Mouse (Mus musculus) limb, embryonic 14.5 days (tissue): ENCODE data around the gene Tmeff2. TPM values are rescaled to one million over a fixed set of nuclear protein-coding genes. Genes with fewer than 3 reads are reported as not detected.
A peak's percentile ranks its signal among the peaks of the same experiment; 100 is the strongest.

Source experiments
- ATAC-seq: fragments of 200-750 bp; cut with Nextera tagmentation; 2 replicates; pipeline ENCODE4 v1.8.0; 2017; ENCODE audit warnings: low read depth, moderate number of reproducible peaks, moderate TSS enrichment; ENCODE audit not compliant: low FRiP score
- DNase-seq: peaks from one replicate; pipeline ENCODE4 v3.0.0-alpha.2; 2015; ENCODE audit warnings: low spot score
- H3K27ac ChIP-seq: fragments of 300-500 bp; sonication (generic); replicated peaks from 2 replicates; pipeline ENCODE4 v1.5.1; 2014; ENCODE audit warnings: low read depth, mild to moderate bottlenecking, low read length, moderate library complexity, mixed read lengths
- H3K27me3 ChIP-seq: fragments of 300-500 bp; sonication (generic); 2 replicates; pipeline ENCODE4 v1.6.1; 2014; ENCODE audit warnings: low read length, mixed read lengths; ENCODE audit not compliant: control insufficient read depth, insufficient read depth
- H3K36me3 ChIP-seq: fragments of 300-500 bp; sonication (generic); 2 replicates; pipeline ENCODE4 v1.6.1; 2014; ENCODE audit warnings: mild to moderate bottlenecking, low read length, moderate library complexity, mixed read lengths; ENCODE audit not compliant: control insufficient read depth, insufficient read depth
- H3K4me1 ChIP-seq: fragments of 300-500 bp; sonication (generic); 2 replicates; pipeline ENCODE4 v1.6.1; 2014; ENCODE audit warnings: antibody characterized with exemption, low read length, mixed read lengths; ENCODE audit not compliant: control insufficient read depth, insufficient read depth
- H3K4me2 ChIP-seq: fragments of 300-500 bp; sonication (generic); replicated peaks from 2 replicates; pipeline ENCODE4 v1.6.1; 2014; ENCODE audit warnings: low read depth, mild to moderate bottlenecking, low read length, moderate library complexity; ENCODE audit not compliant: severe bottlenecking
- H3K4me3 ChIP-seq: fragments of 300-500 bp; sonication (generic); replicated peaks from 2 replicates; pipeline ENCODE4 v1.5.1; 2014; ENCODE audit warnings: low read length
- H3K9ac ChIP-seq: fragments of 300-500 bp; sonication (generic); 2 replicates; pipeline ENCODE4 v1.6.1; 2014; ENCODE audit warnings: mild to moderate bottlenecking, low read depth, low read length, moderate library complexity; ENCODE audit not compliant: severe bottlenecking
- H3K9me3 ChIP-seq: fragments of 300-500 bp; sonication (generic); 2 replicates; pipeline ENCODE4 v1.6.1; 2016; ENCODE audit warnings: low read length; ENCODE audit not compliant: control insufficient read depth
- POLR2A ChIP-seq: fragments of 200-500 bp; IDR thresholded peaks from 2 replicates; pipeline ENCODE4 v1.8.0; 2012; ENCODE audit warnings: inconsistent platforms, mild to moderate bottlenecking, moderate library complexity, borderline replicate concordance; ENCODE audit not compliant: insufficient read depth, insufficient read length; ENCODE audit errors: extremely low read depth
- WGBS: fragments of 180-500 bp; shearing (Covaris S2); extraction: QIAGEN DNeasy Blood & Tissue Kit; methylation state at CpG from one replicate; pipeline ENCODE4 v1.1.7; 2014; 5-methylcytosine and 5-hydroxymethylcytosine counted together
- polyA plus RNA-seq, 2 experiments: library from polyadenylated mRNA; depleted of rRNA in 1 of 2; stranded (reverse) in 1 of 2; unstranded in 1 of 2; fragments of >200 nt; fragmentation: Nextera tagmentation in 1 of 2; extraction: Ambion mirVana in 1 of 2; gene quantifications; 2 replicates each; pipeline versions ENCODE4 v1.2.1 to v1.2.3; 2012 to 2014

Gene Tmeff2
- polyA plus RNA-seq, 2 experiments, result 18.0 to 23.3 TPM

GRCm38 (mm10) chr1:51069288-51069687 is 168.8 kb downstream of the Tmeff2 start:
- Histone ChIP-seq H3K27ac (no peak overlapping the region), H3K4me3 (no peak overlapping the region), H3K4me1 (no peaks in the 10 kb centered on the region), H3K4me2 (no peak overlapping the region), H3K27me3 (no peaks in the 10 kb centered on the region), H3K9ac (no peak overlapping the region), H3K9me3 (no peaks in the 10 kb centered on the region), H3K36me3 (no peaks in the 10 kb centered on the region)
- no peak for ATAC-seq
- WGBS, result 85% methylated on average over 2 of the region's 2 CpGs
- no peak for TF ChIP-seq POLR2A
- no peak for DNase-seq

GRCm38 (mm10) chr1:51074076-51074475 is 173.6 kb downstream of the Tmeff2 start:
- Histone ChIP-seq H3K4me1 (no peaks in the 10 kb centered on the region), H3K9ac (no peak overlapping the region), H3K9me3 (no peaks in the 10 kb centered on the region), H3K36me3 (no peaks in the 10 kb centered on the region), H3K27ac (no peak overlapping the region), H3K4me2 (no peak overlapping the region), H3K27me3 (no peaks in the 10 kb centered on the region), H3K4me3 (no peak overlapping the region)
- no peak for TF ChIP-seq POLR2A
- DNase-seq (no peak), ATAC-seq (no peak)
- WGBS, result 78% methylated on average over 3 of the region's 3 CpGs

GRCm38 (mm10) chr1:51075785-51076771 is 175.6 kb downstream of the Tmeff2 start:
- H3K4me3 ChIP-seq, result no peak overlapping the region
- no peak overlapping the region for H3K4me2 ChIP-seq
- no peaks in the 10 kb centered on the region for H3K9me3 ChIP-seq
- no peak for TF ChIP-seq POLR2A
- H3K27ac ChIP-seq, result no peak overlapping the region
- H3K27me3 ChIP-seq, result no peaks in the 10 kb centered on the region
- WGBS, result 60% methylated on average over 15 of the region's 15 CpGs
- H3K9ac ChIP-seq, result no peak overlapping the region
- ATAC-seq (peak; percentile 37; the same call in 1 of the 2 replicates), DNase-seq (no peak)
- H3K36me3 ChIP-seq, result no peaks in the 10 kb centered on the region
- H3K4me1 ChIP-seq, result no peaks in the 10 kb centered on the region

- 71% methylated on average over 2 of the region's 2 CpGs for WGBS
- DNase-seq (no peak), ATAC-seq (no peak)
- no peaks in the 10 kb centered on the region for H3K9me3 ChIP-seq
- H3K27me3 ChIP-seq, result no peaks in the 10 kb centered on the region
- H3K4me3 ChIP-seq, result no peak overlapping the region
- no peak overlapping the region for H3K9ac ChIP-seq
- no peaks in the 10 kb centered on the region for H3K36me3 ChIP-seq
- H3K27ac ChIP-seq, result no peak overlapping the region
- H3K4me2 ChIP-seq, result no peak overlapping the region
- TF ChIP-seq POLR2A, result no peak
- no peaks in the 10 kb centered on the region for H3K4me1 ChIP-seq
Observed at GRCm38 (mm10) chr1:51088921-51089320, 188.5 kb downstream of the Tmeff2 start.

- Histone ChIP-seq H3K4me3 (no peak overlapping the region), H3K36me3 (no peaks in the 10 kb centered on the region), H3K4me2 (no peak overlapping the region), H3K9ac (no peak overlapping the region), H3K9me3 (no peaks in the 10 kb centered on the region), H3K27ac (no peak overlapping the region), H3K4me1 (no peaks in the 10 kb centered on the region), H3K27me3 (no peaks in the 10 kb centered on the region)
- DNase-seq (no peak), ATAC-seq (no peak)
- no peak for TF ChIP-seq POLR2A
- 88% methylated on average over 3 of the region's 3 CpGs for WGBS
Observed at GRCm38 (mm10) chr1:51089803-51090202, 189.4 kb downstream of the Tmeff2 start.
